Mouse (Mus musculus): Measurements from ENCODE around the gene Casp4. TPM values are rescaled to one million over a fixed set of nuclear protein-coding genes. Genes with fewer than 3 reads are reported as not detected.

The Casp4 gene
- polyA plus RNA-seq (2015; fragmentation: Nextera tagmentation; extraction: Ambion mirVana): 0.15 and 0.41 TPM in 2 replicates

GRCm38 (mm10) chr9:5308561-5308960, at the start of gene Casp4:
Gene Casp4, plus strand, starts transcription at chr9:5308828.
- Histone ChIP-seq H3K4me3 (no peak within 1 kb of the TSS), H3K36me3 (no peaks in the 10 kb centered on the region), H3K27me3 (no peaks in the 10 kb centered on the region), H3K9me3 (no peaks in the 10 kb centered on the region), H3K4me2 (replicated peaks) (no peak within 1 kb of the TSS), H3K27ac (replicated peaks) (no peak within 1 kb of the TSS), H3K9ac (replicated peaks) (no peak within 1 kb of the TSS), H3K4me1 (no peaks in the 10 kb centered on the region)
- no peak for ATAC-seq (replicated peaks)
- 90% methylated on average over 5 of the region's 5 CpGs for WGBS

- 38% methylated on average over 2 of the region's 2 CpGs for WGBS
- Histone ChIP-seq H3K9ac (replicated peaks) (no peak overlapping the region), H3K9me3 (no peaks in the 10 kb centered on the region), H3K27ac (replicated peaks) (no peak overlapping the region), H3K4me3 (no peak overlapping the region), H3K27me3 (no peaks in the 10 kb centered on the region), H3K4me2 (replicated peaks) (no peak overlapping the region), H3K4me1 (no peaks in the 10 kb centered on the region), H3K36me3 (no peaks in the 10 kb centered on the region)
- no peak for ATAC-seq (replicated peaks)
These were observed 44.6 kb upstream of the Casp4 start for GRCm38 (mm10) chr9:5263951-5264475.

- WGBS: 92% methylated on average over 2 of the region's 2 CpGs
- Histone ChIP-seq H3K9ac (replicated peaks) (no peak overlapping the region), H3K9me3 (no peaks in the 10 kb centered on the region), H3K4me2 (replicated peaks) (no peak overlapping the region), H3K4me1 (no peaks in the 10 kb centered on the region), H3K36me3 (no peaks in the 10 kb centered on the region), H3K27me3 (no peaks in the 10 kb centered on the region), H3K4me3 (no peak overlapping the region), H3K27ac (replicated peaks) (no peak overlapping the region)
- no peak for ATAC-seq (replicated peaks)
These were observed 38.4 kb upstream of the Casp4 start for GRCm38 (mm10) chr9:5270274-5270673.

GRCm38 (mm10) chr9:5270884-5271283, 37.7 kb upstream of the Casp4 start:
- no peaks in the 10 kb centered on the region for H3K4me1 ChIP-seq

GRCm38 (mm10) chr9:5271334-5271845, 37.2 kb upstream of the Casp4 start:
- no peaks in the 10 kb centered on the region for H3K27me3 ChIP-seq
- no peak for ATAC-seq (replicated peaks)
- no peak overlapping the region for H3K9ac ChIP-seq (replicated peaks)
- H3K27ac ChIP-seq (replicated peaks): no peak overlapping the region
- H3K4me3 ChIP-seq: no peak overlapping the region
- H3K36me3 ChIP-seq: no peaks in the 10 kb centered on the region
- 86% methylated on average over 6 of the region's 6 CpGs for WGBS
- H3K4me2 ChIP-seq (replicated peaks): no peak overlapping the region
- no peaks in the 10 kb centered on the region for H3K4me1 ChIP-seq
- no peaks in the 10 kb centered on the region for H3K9me3 ChIP-seq

More at GRCm38 (mm10) chr9:5270884-5271283, 37.7 kb upstream of the Casp4 start:
- H3K9me3 ChIP-seq: no peaks in the 10 kb centered on the region
- no peaks in the 10 kb centered on the region for H3K36me3 ChIP-seq
- ATAC-seq (replicated peaks): no peak
- H3K9ac ChIP-seq (replicated peaks): no peak overlapping the region
- 69% methylated on average over 1 of the region's 1 CpGs for WGBS
- no peaks in the 10 kb centered on the region for H3K27me3 ChIP-seq
- H3K27ac ChIP-seq (replicated peaks): no peak overlapping the region
- H3K4me2 ChIP-seq (replicated peaks): no peak overlapping the region
- no peak overlapping the region for H3K4me3 ChIP-seq

GRCm38 (mm10) chr9:5286071-5286470, 22.6 kb upstream of the Casp4 start:
- H3K4me1 ChIP-seq: no peaks in the 10 kb centered on the region
- WGBS: 88% methylated on average over 2 of the region's 2 CpGs
- no peak overlapping the region for H3K4me2 ChIP-seq (replicated peaks)
- ATAC-seq (replicated peaks): no peak
- no peaks in the 10 kb centered on the region for H3K36me3 ChIP-seq
- H3K27ac ChIP-seq (replicated peaks): no peak overlapping the region
- no peak overlapping the region for H3K4me3 ChIP-seq
- no peaks in the 10 kb centered on the region for H3K9me3 ChIP-seq
- no peaks in the 10 kb centered on the region for H3K27me3 ChIP-seq
- H3K9ac ChIP-seq (replicated peaks): no peak overlapping the region

- Histone ChIP-seq H3K4me1 (no peaks in the 10 kb centered on the region), H3K9me3 (no peaks in the 10 kb centered on the region), H3K27ac (replicated peaks) (no peak overlapping the region), H3K4me2 (replicated peaks) (no peak overlapping the region), H3K36me3 (no peaks in the 10 kb centered on the region), H3K27me3 (no peaks in the 10 kb centered on the region), H3K4me3 (no peak overlapping the region), H3K9ac (replicated peaks) (no peak overlapping the region)
- no peak for ATAC-seq (replicated peaks)
These were observed 22.0 kb upstream of the Casp4 start for GRCm38 (mm10) chr9:5286597-5286996.

- ATAC-seq (replicated peaks): no peak
- H3K27ac ChIP-seq (replicated peaks): no peak overlapping the region
- no peak overlapping the region for H3K4me2 ChIP-seq (replicated peaks)
- H3K4me3 ChIP-seq: no peak overlapping the region
- no peaks in the 10 kb centered on the region for H3K27me3 ChIP-seq
- 88% methylated on average over 2 of the region's 2 CpGs for WGBS
- no peaks in the 10 kb centered on the region for H3K4me1 ChIP-seq
- no peaks in the 10 kb centered on the region for H3K36me3 ChIP-seq
- H3K9me3 ChIP-seq: no peaks in the 10 kb centered on the region
- H3K9ac ChIP-seq (replicated peaks): no peak overlapping the region
These were observed 12.0 kb upstream of the Casp4 start for GRCm38 (mm10) chr9:5296354-5297237.

GRCm38 (mm10) chr9:5298329-5299131, 10.1 kb upstream of the Casp4 start, which contains the start of gene Casp1:
Gene Casp1, plus strand, starts transcription at chr9:5298517.
- Histone ChIP-seq H3K27ac (replicated peaks) (no peak within 1 kb of the TSS), H3K36me3 (no peaks in the 10 kb centered on the region), H3K4me2 (replicated peaks) (no peak within 1 kb of the TSS), H3K4me1 (no peaks in the 10 kb centered on the region), H3K27me3 (no peaks in the 10 kb centered on the region), H3K9ac (replicated peaks) (no peak within 1 kb of the TSS), H3K9me3 (no peaks in the 10 kb centered on the region), H3K4me3 (no peak within 1 kb of the TSS)
- ATAC-seq (replicated peaks): no peak
- WGBS: 33% methylated on average over 11 of the region's 11 CpGs

GRCm38 (mm10) chr9:5299132-5299381, 9.6 kb upstream of the Casp4 start:
- no peaks in the 10 kb centered on the region for H3K4me1 ChIP-seq
- H3K9ac ChIP-seq (replicated peaks): no peak overlapping the region
- H3K36me3 ChIP-seq: no peaks in the 10 kb centered on the region
- H3K4me3 ChIP-seq: no peak overlapping the region
- no peak overlapping the region for H3K4me2 ChIP-seq (replicated peaks)
- no peaks in the 10 kb centered on the region for H3K27me3 ChIP-seq
- no peak overlapping the region for H3K27ac ChIP-seq (replicated peaks)
- WGBS: 79% methylated on average over 2 of the region's 2 CpGs
- ATAC-seq (replicated peaks): no peak
- H3K9me3 ChIP-seq: no peaks in the 10 kb centered on the region

- no peak for ATAC-seq (replicated peaks)
- H3K4me3 ChIP-seq: no peak overlapping the region
- H3K27me3 ChIP-seq: no peaks in the 10 kb centered on the region
- H3K36me3 ChIP-seq: no peaks in the 10 kb centered on the region
- H3K4me1 ChIP-seq: no peaks in the 10 kb centered on the region
- no peak overlapping the region for H3K27ac ChIP-seq (replicated peaks)
- H3K4me2 ChIP-seq (replicated peaks): no peak overlapping the region
- no peak overlapping the region for H3K9ac ChIP-seq (replicated peaks)
- no peaks in the 10 kb centered on the region for H3K9me3 ChIP-seq
These were observed 1.5 kb downstream of the Casp4 start for GRCm38 (mm10) chr9:5310112-5310511.

- WGBS: 78% methylated on average over 4 of the region's 4 CpGs
- no peaks in the 10 kb centered on the region for H3K36me3 ChIP-seq
- no peak overlapping the region for H3K9ac ChIP-seq (replicated peaks)
- no peak for ATAC-seq (replicated peaks)
- H3K27ac ChIP-seq (replicated peaks): no peak overlapping the region
- H3K4me3 ChIP-seq: no peak overlapping the region
- H3K27me3 ChIP-seq: no peaks in the 10 kb centered on the region
- H3K9me3 ChIP-seq: no peaks in the 10 kb centered on the region
- no peak overlapping the region for H3K4me2 ChIP-seq (replicated peaks)
- H3K4me1 ChIP-seq: no peaks in the 10 kb centered on the region
These were observed 2.8 kb downstream of the Casp4 start for GRCm38 (mm10) chr9:5311435-5311834.

Data from forebrain, embryonic 15.5 days (tissue).